Mouse (Mus musculus): Measurements from ENCODE around the gene Gna11. TPM values are rescaled to one million over a fixed set of nuclear protein-coding genes. Genes with fewer than 3 reads are reported as not detected.

The Gna11 gene
- polyA plus RNA-seq (2016; fragmentation: Nextera tagmentation; extraction: Ambion mirVana), result 27.7 and 28.3 TPM in 2 replicates

DNA sequence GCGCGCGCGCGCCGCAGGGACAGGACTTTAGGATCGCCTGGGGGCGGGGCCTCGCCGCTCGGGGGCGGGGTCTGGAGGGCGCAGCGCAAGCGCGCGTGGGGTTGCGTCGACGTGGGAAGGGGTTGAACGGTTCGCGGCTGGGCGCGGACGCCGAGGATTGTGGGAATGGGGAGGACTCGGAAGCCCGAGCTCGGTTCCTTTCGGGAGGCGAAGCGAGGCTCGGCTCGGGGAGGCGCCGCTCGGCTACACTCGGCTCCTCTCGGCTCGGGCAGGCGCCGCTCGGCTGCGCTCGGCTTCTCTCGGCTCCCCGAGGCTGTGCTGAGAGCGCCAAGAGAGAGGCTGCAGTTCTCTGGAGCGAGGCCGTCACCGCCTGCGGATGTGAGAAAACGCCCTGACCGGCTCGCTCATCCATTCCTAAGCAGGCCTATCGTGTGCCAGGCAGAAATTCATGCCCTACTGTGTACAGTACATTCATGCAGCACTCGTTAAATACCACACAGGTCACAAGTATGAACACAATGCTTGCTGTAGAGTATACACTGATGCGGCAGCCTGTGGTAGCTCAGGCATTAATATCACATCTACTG is at the start of gene Gna11:
Gna11 (minus strand) TSS at position 30 of the 587 bp plus-strand sequence.
- Histone ChIP-seq H3K4me3 (peak within 1 kb of the TSS; percentile 90), H3K9me3 (replicated peaks) (no peaks in the 10 kb centered on the region), H3K27ac (peak within 1 kb of the TSS; percentile 88), H3K4me1 (peaks cover 63% of the 10 kb centered on the region), H3K4me2 (peak within 1 kb of the TSS; percentile 98), H3K36me3 (peaks cover 22% of the 10 kb centered on the region), H3K9ac (peak within 1 kb of the TSS; percentile 93), H3K27me3 (replicated peaks) (no peaks in the 10 kb centered on the region)
- ATAC-seq, result peak; percentile 89
- 1% methylated on average over 59 of the region's 59 CpGs for WGBS (ENCODE audit: insufficient replicate concordance)

DNA sequence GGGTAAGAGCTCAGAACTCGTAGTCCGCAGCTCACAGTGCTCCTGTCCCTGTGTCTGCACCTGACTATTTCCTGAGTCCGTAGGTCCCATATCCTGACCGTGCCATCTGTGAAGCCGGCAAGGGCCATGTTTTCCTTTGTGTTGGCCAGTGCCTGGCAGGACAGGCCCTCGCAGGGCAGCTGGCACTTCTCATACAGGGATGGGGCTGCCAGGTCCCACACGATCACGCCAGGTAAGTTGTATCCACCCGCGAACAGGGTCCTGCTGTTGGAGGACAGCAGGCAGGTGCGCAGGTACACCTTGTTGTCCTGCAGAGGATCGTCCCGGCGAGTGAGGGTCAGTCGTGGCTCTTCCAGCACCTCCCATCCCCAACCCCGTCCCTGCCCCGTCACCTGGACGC is 48.9 kb upstream of the Gna11 start:
- WGBS (ENCODE audit: insufficient replicate concordance), result 65% methylated on average over 18 of the region's 18 CpGs
- Histone ChIP-seq H3K9ac (no peak overlapping the region), H3K4me1 (peaks cover 43% of the 10 kb centered on the region), H3K36me3 (no peaks in the 10 kb centered on the region), H3K27me3 (replicated peaks) (peaks cover 86% of the 10 kb centered on the region), H3K4me3 (no peak overlapping the region), H3K4me2 (no peak overlapping the region), H3K9me3 (replicated peaks) (no peaks in the 10 kb centered on the region), H3K27ac (no peak overlapping the region)
- no peak for ATAC-seq

DNA sequence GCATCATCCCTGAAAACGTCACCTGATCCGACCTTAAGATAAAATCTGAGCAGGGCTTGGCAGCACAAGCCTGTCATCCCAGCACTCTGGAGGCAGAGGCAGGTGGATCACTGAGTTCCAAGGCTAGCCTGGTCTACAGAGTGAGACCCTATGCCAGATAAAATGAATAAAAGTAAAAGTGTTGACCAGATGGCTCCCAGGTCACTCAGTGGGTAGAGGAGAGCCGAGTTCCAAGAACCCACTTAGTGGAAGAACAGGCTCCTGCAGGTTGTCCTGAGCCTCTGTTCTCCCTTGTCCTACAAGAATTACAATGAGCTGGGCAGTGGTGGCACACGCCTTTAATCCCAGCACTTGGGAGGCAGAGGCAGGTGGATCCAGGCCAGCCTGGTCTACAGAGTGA is 48.2 kb upstream of the Gna11 start:
- Histone ChIP-seq H3K36me3 (0 out of 2 replicates have a peak, but pooled peaks cover 3% of the 10 kb centered on the region), H3K4me3 (no peak overlapping the region), H3K27me3 (replicated peaks) (peaks cover 88% of the 10 kb centered on the region), H3K4me1 (peaks cover 40% of the 10 kb centered on the region), H3K9me3 (replicated peaks) (no peaks in the 10 kb centered on the region), H3K9ac (no peak overlapping the region), H3K4me2 (no peak overlapping the region), H3K27ac (no peak overlapping the region)
- no peak for ATAC-seq
- WGBS (ENCODE audit: insufficient replicate concordance), result 56% methylated on average over 4 of the region's 4 CpGs

- WGBS (ENCODE audit: insufficient replicate concordance), result 56% methylated on average over 7 of the region's 7 CpGs
Observed at GRCm38 (mm10) chr10:81592631-81593030, 47.6 kb upstream of the Gna11 start.

DNA sequence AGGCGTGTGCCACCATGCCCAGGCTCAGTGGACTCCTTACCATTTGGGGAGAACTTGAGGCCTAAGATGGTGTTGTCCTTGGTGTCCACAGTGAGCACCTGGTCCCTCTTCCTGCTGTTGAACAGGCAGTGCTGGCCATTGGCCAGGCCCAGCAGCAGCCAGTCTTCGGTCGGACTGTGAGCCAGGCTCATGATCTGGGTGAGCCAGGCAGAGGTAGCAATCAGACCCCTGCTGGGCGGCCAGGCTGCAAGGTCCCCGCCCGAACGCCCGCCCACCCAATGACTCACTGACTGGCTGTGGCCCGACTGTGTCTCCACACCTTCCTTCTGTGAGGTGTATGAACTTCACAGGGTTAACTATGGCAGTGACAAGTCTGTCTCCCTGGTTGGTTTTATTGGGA is 46.9 kb upstream of the Gna11 start:
- Histone ChIP-seq H3K4me3 (no peak overlapping the region), H3K36me3 (peaks cover 8% of the 10 kb centered on the region; the same call in 1 of the 2 replicates), H3K27ac (no peak overlapping the region), H3K4me2 (no peak overlapping the region), H3K9ac (no peak overlapping the region), H3K4me1 (peaks cover 27% of the 10 kb centered on the region), H3K9me3 (replicated peaks) (no peaks in the 10 kb centered on the region), H3K27me3 (replicated peaks) (peaks cover 89% of the 10 kb centered on the region)
- ATAC-seq, result no peak
- WGBS (ENCODE audit: insufficient replicate concordance), result 42% methylated on average over 9 of the region's 9 CpGs

More at GRCm38 (mm10) chr10:81592631-81593030, 47.6 kb upstream of the Gna11 start:
- peaks cover 89% of the 10 kb centered on the region for H3K27me3 ChIP-seq (replicated peaks)
- no peak overlapping the region for H3K9ac ChIP-seq
- H3K27ac ChIP-seq, result no peak overlapping the region
- H3K4me3 ChIP-seq, result no peak overlapping the region
- no peak for ATAC-seq
- H3K9me3 ChIP-seq (replicated peaks), result no peaks in the 10 kb centered on the region
- peaks cover 35% of the 10 kb centered on the region for H3K4me1 ChIP-seq
- H3K36me3 ChIP-seq, result peaks cover 7% of the 10 kb centered on the region; the same call in 1 of the 2 replicates
- no peak overlapping the region for H3K4me2 ChIP-seq

DNA sequence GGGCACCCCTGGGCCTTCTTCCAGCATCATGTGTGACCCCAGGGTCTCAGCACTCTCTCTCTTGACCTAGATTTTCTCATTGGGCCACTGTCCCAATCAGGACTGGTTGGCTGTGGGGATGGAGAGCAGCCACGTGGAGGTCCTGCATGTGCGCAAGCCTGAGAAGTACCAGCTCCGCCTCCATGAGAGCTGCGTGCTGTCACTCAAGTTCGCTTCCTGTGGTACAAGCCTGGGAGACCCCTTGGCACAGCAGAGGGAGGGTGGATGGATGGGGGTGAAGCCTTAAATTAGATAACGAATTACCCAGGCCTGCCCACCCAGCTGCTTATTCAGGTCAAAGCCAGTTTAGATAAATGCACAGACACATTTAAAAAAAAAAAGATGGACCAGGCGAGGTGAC is 43.7 kb upstream of the Gna11 start:
- Histone ChIP-seq H3K27ac (no peak overlapping the region), H3K4me2 (no peak overlapping the region), H3K9ac (no peak overlapping the region), H3K36me3 (peaks cover 8% of the 10 kb centered on the region; the same call in 1 of the 2 replicates), H3K9me3 (replicated peaks) (no peaks in the 10 kb centered on the region), H3K4me1 (peaks cover 4% of the 10 kb centered on the region; the same call in 1 of the 2 replicates), H3K4me3 (no peak overlapping the region), H3K27me3 (replicated peaks) (peaks cover 79% of the 10 kb centered on the region)
- no peak for ATAC-seq
- WGBS (ENCODE audit: insufficient replicate concordance), result 47% methylated on average over 7 of the region's 7 CpGs

DNA sequence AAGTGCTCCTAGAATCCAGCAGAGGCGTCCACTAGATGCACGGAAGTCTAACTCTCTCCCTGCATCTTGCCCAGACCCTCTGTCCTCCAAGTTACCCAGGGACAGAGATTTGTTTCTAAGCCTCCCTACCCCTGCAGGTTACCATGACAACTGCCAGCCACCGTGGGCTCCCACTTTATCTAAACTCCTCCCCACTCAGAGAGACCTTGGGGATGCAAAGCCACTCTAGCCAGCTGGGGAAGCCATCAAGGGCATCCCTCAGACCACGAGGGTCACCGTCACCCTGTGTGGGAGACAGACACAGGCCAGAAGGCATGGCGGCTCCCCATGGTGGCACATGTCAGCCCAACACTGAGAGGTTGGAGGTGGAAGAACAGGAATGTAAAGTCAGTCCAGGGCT is 38.4 kb upstream of the Gna11 start:
- peaks cover 88% of the 10 kb centered on the region for H3K27me3 ChIP-seq (replicated peaks)
- H3K9ac ChIP-seq, result no peak overlapping the region
- H3K27ac ChIP-seq, result no peak overlapping the region
- no peak overlapping the region for H3K4me3 ChIP-seq
- 41% methylated on average over 6 of the region's 6 CpGs for WGBS (ENCODE audit: insufficient replicate concordance)
- peaks cover 6% of the 10 kb centered on the region; the same call in 1 of the 2 replicates for H3K36me3 ChIP-seq
- H3K9me3 ChIP-seq (replicated peaks), result no peaks in the 10 kb centered on the region
- no peak overlapping the region for H3K4me2 ChIP-seq
- H3K4me1 ChIP-seq, result peaks cover 13% of the 10 kb centered on the region
- no peak for ATAC-seq

DNA sequence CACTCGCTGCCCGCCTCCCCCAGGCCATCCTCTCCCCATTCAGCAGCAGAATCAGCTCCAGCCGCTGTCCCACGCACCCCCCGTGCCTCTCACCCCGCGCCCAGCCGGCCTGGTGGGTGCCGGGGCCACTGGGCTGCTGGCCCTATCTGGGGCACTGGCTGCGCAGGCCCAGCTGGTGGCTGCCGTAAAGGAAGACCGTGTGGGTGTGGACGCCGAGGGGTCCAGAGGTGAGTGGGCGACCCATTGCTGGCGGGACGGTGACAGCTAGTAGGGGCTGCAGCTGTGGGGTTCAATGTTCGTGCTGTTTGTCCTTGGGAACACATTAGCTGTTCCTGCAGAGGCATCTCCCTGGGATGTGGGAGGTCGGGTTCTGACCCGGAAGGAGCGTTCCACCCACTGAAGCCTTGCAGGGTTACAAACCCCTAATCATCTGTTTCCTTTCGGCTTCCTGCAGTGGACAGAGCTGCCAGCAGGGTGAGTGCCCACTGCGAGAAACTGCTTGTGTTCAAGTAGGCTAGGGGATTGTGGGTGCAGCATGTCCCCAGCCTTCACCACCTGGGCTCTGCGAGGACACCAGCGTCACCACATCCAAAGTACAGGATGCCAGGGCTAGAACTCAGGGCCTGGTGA is 35.6 kb upstream of the Gna11 start:
- Histone ChIP-seq H3K27me3 (replicated peaks) (peaks cover 89% of the 10 kb centered on the region), H3K36me3 (no peaks in the 10 kb centered on the region), H3K4me1 (peaks cover 21% of the 10 kb centered on the region), H3K27ac (no peak overlapping the region), H3K4me3 (no peak overlapping the region), H3K9ac (no peak overlapping the region), H3K4me2 (peak overlapping the region; percentile 34), H3K9me3 (replicated peaks) (no peaks in the 10 kb centered on the region)
- 26% methylated on average over 25 of the region's 25 CpGs for WGBS (ENCODE audit: insufficient replicate concordance)
- ATAC-seq, result no peak

DNA sequence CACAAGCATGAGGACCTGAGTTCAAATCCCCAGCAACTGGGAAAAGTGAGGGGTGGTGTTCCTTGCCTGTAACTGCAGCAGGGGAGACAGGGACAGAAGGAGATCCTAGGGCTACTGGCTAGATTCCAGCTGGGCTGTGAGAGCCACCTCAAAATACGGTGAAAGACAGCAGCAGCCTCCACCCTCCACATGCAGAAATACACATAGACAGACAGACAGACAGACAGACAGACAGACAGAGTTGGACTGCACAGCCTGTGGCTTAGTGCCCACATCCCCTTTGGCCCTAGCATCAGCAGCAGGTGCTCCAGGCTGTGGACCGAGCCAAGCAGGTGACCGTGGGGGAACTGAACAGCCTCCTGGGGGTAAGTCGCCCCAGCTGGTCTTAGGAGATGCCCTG is 35.0 kb upstream of the Gna11 start:
- H3K27ac ChIP-seq, result no peak overlapping the region
- H3K4me1 ChIP-seq, result peaks cover 27% of the 10 kb centered on the region
- no peaks in the 10 kb centered on the region for H3K9me3 ChIP-seq (replicated peaks)
- H3K36me3 ChIP-seq, result no peaks in the 10 kb centered on the region
- H3K9ac ChIP-seq, result no peak overlapping the region
- WGBS (ENCODE audit: insufficient replicate concordance), result 58% methylated on average over 4 of the region's 4 CpGs
- peaks cover 93% of the 10 kb centered on the region for H3K27me3 ChIP-seq (replicated peaks)
- no peak for ATAC-seq
- no peak overlapping the region for H3K4me3 ChIP-seq
- H3K4me2 ChIP-seq, result peak overlapping the region; percentile 34; the same call in 1 of the 2 replicates

DNA sequence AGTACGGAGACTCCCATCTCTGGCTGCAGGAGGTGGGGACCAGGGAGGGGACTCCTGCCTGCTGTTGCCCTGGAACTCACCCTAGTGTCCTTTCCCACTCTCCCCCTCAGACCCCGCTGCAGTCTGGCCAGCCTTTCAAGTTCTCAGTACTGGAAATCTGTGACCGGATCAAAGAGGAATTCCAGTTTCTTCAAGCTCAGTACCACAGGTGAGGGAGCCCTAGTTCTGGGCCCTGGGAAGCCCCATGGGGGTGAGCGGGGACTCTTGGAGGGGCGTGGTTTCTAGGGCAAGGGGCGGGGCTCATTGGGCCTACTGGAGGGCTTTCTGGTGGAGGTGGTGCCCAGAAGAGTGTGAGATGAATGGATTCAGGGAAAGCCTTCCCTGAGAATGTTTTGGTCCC is 30.7 kb upstream of the Gna11 start:
- Histone ChIP-seq H3K4me2 (peak overlapping the region; percentile 74), H3K27me3 (replicated peaks) (peaks cover 81% of the 10 kb centered on the region), H3K9ac (peak overlapping the region; percentile 51; the same call in 1 of the 2 replicates), H3K4me1 (peaks cover 58% of the 10 kb centered on the region), H3K36me3 (no peaks in the 10 kb centered on the region), H3K27ac (no peak overlapping the region), H3K9me3 (replicated peaks) (no peaks in the 10 kb centered on the region), H3K4me3 (peak overlapping the region; percentile 46)
- no peak for ATAC-seq
- 7% methylated on average over 6 of the region's 6 CpGs for WGBS (ENCODE audit: insufficient replicate concordance)

- WGBS (ENCODE audit: insufficient replicate concordance), result under 1% methylated on average over 30 of the region's 30 CpGs
- no peak overlapping the region for H3K27ac ChIP-seq
- no peaks in the 10 kb centered on the region for H3K9me3 ChIP-seq (replicated peaks)
- H3K4me2 ChIP-seq, result peak overlapping the region; percentile 74
- peaks cover 58% of the 10 kb centered on the region for H3K4me1 ChIP-seq
- H3K27me3 ChIP-seq (replicated peaks), result peaks cover 81% of the 10 kb centered on the region
- H3K9ac ChIP-seq, result peak overlapping the region; percentile 51
- peak overlapping the region; percentile 46 for H3K4me3 ChIP-seq
- no peak for ATAC-seq
- no peaks in the 10 kb centered on the region for H3K36me3 ChIP-seq
Observed at GRCm38 (mm10) chr10:81575208-81575631, 30.2 kb upstream of the Gna11 start.

All from liver, embryonic 12.5 days (tissue).